Mouse (Mus musculus) forebrain, embryonic 14.5 days (tissue): Measurements from ENCODE around the gene Adamts7. TPM values are rescaled to one million over a fixed set of nuclear protein-coding genes. Genes with fewer than 3 reads are reported as not detected.
A peak's percentile ranks its signal among the peaks of the same experiment; 100 is the strongest.

ENCODE experiments used
- ATAC-seq: fragments of 200-750 bp; cut with Nextera tagmentation; 2 replicates; pipeline ENCODE4 v1.8.0; 2017; ENCODE audit warnings: mild to moderate bottlenecking, moderate library complexity
- DNase-seq: peaks from one replicate; pipeline ENCODE4 v3.0.0-alpha.2; 2015; ENCODE audit warnings: low spot score
- H3K27ac ChIP-seq: fragments of 300-500 bp; sonication (generic); 2 replicates; pipeline ENCODE4 v1.5.1; 2014; ENCODE audit warnings: low read depth, mild to moderate bottlenecking, control low read depth, low read length, moderate library complexity
- H3K27me3 ChIP-seq: fragments of 300-500 bp; sonication (generic); replicated peaks from 2 replicates; pipeline ENCODE4 v1.6.1; 2014; ENCODE audit warnings: low read length, control low read depth, mixed read lengths; ENCODE audit not compliant: control insufficient read depth, insufficient read depth
- H3K36me3 ChIP-seq: fragments of 300-500 bp; sonication (generic); 2 replicates; pipeline ENCODE4 v1.6.1; 2014; ENCODE audit warnings: low read length, control low read depth; ENCODE audit not compliant: control insufficient read depth, insufficient read depth
- H3K4me1 ChIP-seq: fragments of 300-500 bp; sonication (generic); 2 replicates; pipeline ENCODE4 v1.6.1; 2014; ENCODE audit warnings: antibody characterized with exemption, low read length, control low read depth; ENCODE audit not compliant: control insufficient read depth, insufficient read depth
- H3K4me2 ChIP-seq: fragments of 300-500 bp; sonication (generic); 2 replicates; pipeline ENCODE4 v1.6.1; 2014; ENCODE audit warnings: mild to moderate bottlenecking, control low read depth, low read length
- H3K4me3 ChIP-seq: fragments of 300-500 bp; sonication (generic); 2 replicates; pipeline ENCODE4 v1.5.1; 2014; ENCODE audit warnings: low read depth, low read length, control low read depth
- H3K9ac ChIP-seq: fragments of 300-500 bp; sonication (generic); 2 replicates; pipeline ENCODE4 v1.6.1; 2014; ENCODE audit warnings: mild to moderate bottlenecking, low read length, control low read depth, moderate library complexity
- H3K9me3 ChIP-seq: fragments of 300-500 bp; sonication (generic); replicated peaks from 2 replicates; pipeline ENCODE4 v1.6.1; 2016; ENCODE audit warnings: low read length, control low read depth, mixed read lengths; ENCODE audit not compliant: control insufficient read depth
- WGBS: fragments of 180-500 bp; shearing (Covaris S2); extraction: QIAGEN DNeasy Blood & Tissue Kit; methylation state at CpG from one replicate; pipeline ENCODE4 v1.1.7; 2014; 5-methylcytosine and 5-hydroxymethylcytosine counted together
- polyA plus RNA-seq: library from polyadenylated mRNA; unstranded; fragments of >200 nt; fragmentation: Nextera tagmentation; extraction: Ambion mirVana; gene quantifications from 2 replicates; pipeline ENCODE4 v1.2.1, GENCODE M21; 2014

Adamts7 gene
- polyA plus RNA-seq = 9.4 and 9.7 TPM in 2 replicates

DNA sequence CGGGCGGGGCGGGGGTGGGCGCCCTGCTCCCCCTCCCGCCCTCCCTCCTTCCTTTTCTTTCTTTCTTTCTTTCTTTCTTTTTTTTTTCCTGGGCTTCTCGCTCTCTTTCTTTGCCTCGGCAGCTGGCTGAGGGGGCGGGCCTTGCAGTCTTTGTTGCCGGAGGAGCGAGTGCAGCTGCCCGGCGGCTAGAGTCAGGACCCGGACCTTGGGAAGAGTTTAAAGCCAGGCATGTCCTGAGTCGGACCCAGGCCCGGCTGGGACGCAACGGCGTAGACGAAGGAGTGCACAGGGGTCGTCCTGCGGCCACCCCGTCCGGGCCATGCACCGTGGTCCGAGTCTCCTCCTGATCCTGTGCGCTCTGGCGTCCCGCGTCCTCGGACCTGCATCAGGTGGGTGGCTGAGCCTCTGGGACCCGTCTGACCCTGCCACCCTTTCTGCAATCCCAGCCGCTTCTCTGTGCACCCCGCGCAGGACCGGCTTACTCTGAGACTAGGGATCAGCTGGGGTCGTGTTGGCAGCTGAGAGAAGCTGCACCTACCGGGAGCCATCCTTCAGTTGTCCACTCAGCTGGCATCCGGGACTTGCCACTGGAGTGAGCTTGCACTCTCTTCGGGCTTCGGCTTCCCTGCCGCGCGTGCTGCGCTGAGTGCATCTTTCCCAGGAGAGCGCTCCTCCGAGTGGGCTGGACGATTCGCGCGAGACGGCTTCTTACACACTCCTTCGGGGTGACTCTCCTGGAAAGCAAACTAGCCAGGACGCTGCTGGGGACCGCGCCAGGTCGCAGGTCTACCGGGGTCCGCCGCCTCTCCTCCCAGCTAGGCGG is at the start of gene Adamts7:
Gene Adamts7, plus strand, starts transcription at position 144 of the 823 bp plus-strand sequence.
- peak within 1 kb of the TSS; percentile 87 for H3K4me2 ChIP-seq
- peaks cover 4% of the 10 kb centered on the region; the same call in 1 of the 2 replicates for H3K9me3 ChIP-seq
- DNase-seq (peak; percentile 75), ATAC-seq (peak; percentile 77)
- H3K36me3 ChIP-seq = no peaks in the 10 kb centered on the region
- H3K9ac ChIP-seq = peak within 1 kb of the TSS; percentile 94
- peaks cover 3% of the 10 kb centered on the region; the same call in 1 of the 2 replicates for H3K4me1 ChIP-seq
- H3K27me3 ChIP-seq = no peaks in the 10 kb centered on the region
- peak within 1 kb of the TSS; percentile 81 for H3K4me3 ChIP-seq
- under 1% methylated on average over 58 of the region's 60 CpGs for WGBS
- H3K27ac ChIP-seq = peak within 1 kb of the TSS; percentile 81

DNA sequence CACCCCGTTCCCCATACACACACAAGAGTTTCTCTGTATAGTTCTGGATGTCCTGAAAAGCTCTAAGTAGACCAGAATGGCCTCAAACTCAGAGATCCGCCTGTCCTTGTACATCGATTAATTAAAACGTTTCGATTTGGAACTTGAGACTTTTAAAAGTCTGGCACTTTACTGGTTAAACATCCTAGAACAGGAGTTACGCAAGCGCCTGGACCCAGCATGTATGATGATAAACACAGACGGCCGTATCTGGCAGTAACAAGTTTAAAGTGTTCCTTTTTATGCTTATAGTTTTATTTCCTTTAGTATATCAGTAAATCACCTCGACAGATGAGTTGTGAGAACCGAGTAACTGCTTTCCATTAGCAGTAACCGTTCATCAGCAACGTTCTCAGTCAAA is 49.7 kb upstream of the Adamts7 start:
- no peaks in the 10 kb centered on the region for H3K9me3 ChIP-seq
- H3K27me3 ChIP-seq = no peaks in the 10 kb centered on the region
- H3K9ac ChIP-seq = peak overlapping the region; percentile 97
- H3K4me1 ChIP-seq = peaks cover 20% of the 10 kb centered on the region
- peak overlapping the region; percentile 99; the same call in 1 of the 2 replicates for H3K27ac ChIP-seq
- ATAC-seq (no peak), DNase-seq (peak; percentile 29)
- H3K4me2 ChIP-seq = peak overlapping the region; percentile 94
- H3K36me3 ChIP-seq = peaks cover 15% of the 10 kb centered on the region
- peak overlapping the region; percentile 96 for H3K4me3 ChIP-seq
- 2% methylated on average over 13 of the region's 13 CpGs for WGBS

GRCm38 (mm10) chr9:90113651-90114566 is 49.0 kb upstream of the Adamts7 start:
- peak; percentile 92 for DNase-seq
- H3K27ac ChIP-seq = peak overlapping the region; percentile 99
- peak overlapping the region; percentile 94 for H3K4me2 ChIP-seq
- peak; percentile 67 for ATAC-seq
- peaks cover 7% of the 10 kb centered on the region; the same call in 1 of the 2 replicates for H3K36me3 ChIP-seq
- H3K9me3 ChIP-seq = no peaks in the 10 kb centered on the region
- peak overlapping the region; percentile 96 for H3K4me3 ChIP-seq
- H3K9ac ChIP-seq = peak overlapping the region; percentile 97
- peaks cover 20% of the 10 kb centered on the region for H3K4me1 ChIP-seq
- under 1% methylated on average over 82 of the region's 82 CpGs for WGBS
- H3K27me3 ChIP-seq = no peaks in the 10 kb centered on the region

GRCm38 (mm10) chr9:90114567-90115307 is 48.1 kb upstream of the Adamts7 start, which contains the start of gene Morf4l1:
Gene Morf4l1, minus strand, starts transcription at chr9:90114774.
- peak; percentile 99 for ATAC-seq
- peak within 1 kb of the TSS; percentile 97 for H3K9ac ChIP-seq
- no peaks in the 10 kb centered on the region for H3K9me3 ChIP-seq
- peak within 1 kb of the TSS; percentile 94 for H3K4me2 ChIP-seq
- H3K36me3 ChIP-seq = no peaks in the 10 kb centered on the region
- DNase-seq = peak; percentile 99
- peak within 1 kb of the TSS; percentile 99 for H3K27ac ChIP-seq
- peaks cover 20% of the 10 kb centered on the region for H3K4me1 ChIP-seq
- 1% methylated on average over 36 of the region's 40 CpGs for WGBS
- H3K27me3 ChIP-seq = no peaks in the 10 kb centered on the region
- peak within 1 kb of the TSS; percentile 96 for H3K4me3 ChIP-seq

- peak overlapping the region; percentile 96 for H3K4me3 ChIP-seq
- peaks cover 20% of the 10 kb centered on the region for H3K4me1 ChIP-seq
- peak overlapping the region; percentile 59 for H3K9ac ChIP-seq
- no peak for DNase-seq
- no peaks in the 10 kb centered on the region for H3K27me3 ChIP-seq
- no peak for ATAC-seq
- peak overlapping the region; percentile 63 for H3K4me2 ChIP-seq
- no peaks in the 10 kb centered on the region for H3K36me3 ChIP-seq
- H3K27ac ChIP-seq = no peak overlapping the region
- H3K9me3 ChIP-seq = no peaks in the 10 kb centered on the region
These were observed 47.6 kb upstream of the Adamts7 start for GRCm38 (mm10) chr9:90115308-90115700.

GRCm38 (mm10) chr9:90117234-90117633 is 45.6 kb upstream of the Adamts7 start:
- Histone ChIP-seq H3K27ac (no peak overlapping the region), H3K9ac (no peak overlapping the region), H3K4me3 (no peak overlapping the region), H3K36me3 (no peaks in the 10 kb centered on the region), H3K4me2 (no peak overlapping the region), H3K27me3 (no peaks in the 10 kb centered on the region), H3K9me3 (no peaks in the 10 kb centered on the region), H3K4me1 (peaks cover 11% of the 10 kb centered on the region)
- no peak for ATAC-seq
- no peak for DNase-seq

DNA sequence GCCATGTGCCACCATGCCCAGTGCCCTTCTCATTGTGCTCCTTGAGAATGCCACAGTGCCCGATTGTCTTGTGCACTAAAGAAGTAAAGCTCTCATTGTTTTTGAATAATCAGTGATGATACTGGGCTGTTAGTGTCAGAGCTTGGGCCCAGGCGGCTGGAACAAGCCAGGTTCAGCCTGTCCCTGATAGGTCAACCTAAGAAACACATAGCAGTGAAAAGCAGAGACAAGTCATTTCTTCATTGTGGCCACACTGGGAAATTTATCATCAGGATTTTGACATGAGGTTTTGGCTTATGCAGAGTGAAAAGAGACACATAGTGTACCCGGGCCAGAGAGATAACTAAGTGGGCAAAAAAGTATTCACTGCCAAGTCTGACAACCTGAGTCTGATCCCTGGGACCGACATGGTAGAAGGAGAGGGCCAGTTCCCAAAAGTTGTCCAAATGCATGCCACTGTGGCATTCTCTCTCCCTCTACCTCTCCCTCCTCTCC is 40.6 kb upstream of the Adamts7 start:
- H3K9ac ChIP-seq = no peak overlapping the region
- H3K36me3 ChIP-seq = no peaks in the 10 kb centered on the region
- DNase-seq (no peak), ATAC-seq (no peak)
- WGBS = 81% methylated on average over 4 of the region's 4 CpGs
- H3K4me1 ChIP-seq = no peaks in the 10 kb centered on the region; the same call in 1 of the 2 replicates
- H3K9me3 ChIP-seq = no peaks in the 10 kb centered on the region
- no peak overlapping the region for H3K27ac ChIP-seq
- no peak overlapping the region for H3K4me3 ChIP-seq
- no peaks in the 10 kb centered on the region for H3K27me3 ChIP-seq
- no peak overlapping the region for H3K4me2 ChIP-seq
